Mouse (Mus musculus) limb, embryonic 11.5 days (tissue): ENCODE measurements around the gene Fuz. TPM values are rescaled to one million over a fixed set of nuclear protein-coding genes. Genes with fewer than 3 reads are reported as not detected.
"Not testable (repeated sequence)": the region's sequence is repeated elsewhere in the genome, so short reads cannot be mapped to it uniquely, and the experiment has no call there.

Experiments
- ATAC-seq: fragments of 200-750 bp; cut with Nextera tagmentation; 2 replicates; pipeline ENCODE4 v1.8.0; 2017; ENCODE audit warnings: low read depth; ENCODE audit not compliant: insufficient number of reproducible peaks, low FRiP score, low TSS enrichment
- DNase-seq: peaks from one replicate; pipeline ENCODE4 v3.0.0-alpha.2; 2015; ENCODE audit warnings: low spot score
- H3K27ac ChIP-seq: fragments of 300-500 bp; sonication (generic); replicated peaks from 2 replicates; pipeline ENCODE4 v1.5.1; 2014; ENCODE audit warnings: low read depth, mild to moderate bottlenecking, low read length
- H3K27me3 ChIP-seq: fragments of 300-500 bp; sonication (generic); 2 replicates; pipeline ENCODE4 v1.6.1; 2014; ENCODE audit warnings: mild to moderate bottlenecking, low read length, mixed read lengths; ENCODE audit not compliant: control insufficient read depth, insufficient read depth
- H3K36me3 ChIP-seq: fragments of 300-500 bp; sonication (generic); 2 replicates; pipeline ENCODE4 v1.6.1; 2014; ENCODE audit warnings: mild to moderate bottlenecking, low read length, moderate library complexity, mixed read lengths; ENCODE audit not compliant: control insufficient read depth, insufficient read depth
- H3K4me1 ChIP-seq: fragments of 300-500 bp; sonication (generic); 2 replicates; pipeline ENCODE4 v1.6.1; 2014; ENCODE audit warnings: low read length, mixed read lengths; ENCODE audit not compliant: control insufficient read depth, insufficient read depth
- H3K4me2 ChIP-seq: fragments of 300-500 bp; sonication (generic); 2 replicates; pipeline ENCODE4 v1.6.1; 2014; ENCODE audit warnings: low read depth, mild to moderate bottlenecking, moderate library complexity; ENCODE audit not compliant: severe bottlenecking
- H3K4me3 ChIP-seq: fragments of 300-500 bp; sonication (generic); 2 replicates; pipeline ENCODE4 v1.5.1; 2014; ENCODE audit warnings: low read depth, low read length
- H3K9ac ChIP-seq: fragments of 300-500 bp; sonication (generic); 2 replicates; pipeline ENCODE4 v1.6.1; 2014; ENCODE audit warnings: mild to moderate bottlenecking, low read length
- H3K9me3 ChIP-seq: fragments of 300-500 bp; sonication (generic); 2 replicates; pipeline ENCODE4 v1.6.1; 2016; ENCODE audit warnings: low read length; ENCODE audit not compliant: control insufficient read depth
- WGBS: fragments of 180-500 bp; shearing (Covaris S2); extraction: QIAGEN DNeasy Blood & Tissue Kit; methylation state at CpG from one replicate; pipeline ENCODE4 v1.1.7; 2014; 5-methylcytosine and 5-hydroxymethylcytosine counted together
- polyA plus RNA-seq: library from polyadenylated mRNA; unstranded; fragments of >200 nt; fragmentation: Nextera tagmentation; extraction: Ambion mirVana; gene quantifications from 2 replicates; pipeline ENCODE4 v1.2.1, GENCODE M21; 2014

Fuz gene
- polyA plus RNA-seq, 1 experiment from 2014 or later = 16.0 TPM

GRCm38 (mm10) chr7:44870614-44871013, 25.3 kb upstream of the Fuz start:
- Histone ChIP-seq H3K9me3 (no peaks in the 10 kb centered on the region), H3K27me3 (no peaks in the 10 kb centered on the region), H3K9ac (no peak overlapping the region), H3K4me1 (peaks cover 24% of the 10 kb centered on the region), H3K36me3 (peaks cover 2% of the 10 kb centered on the region; the same call in 1 of the 2 replicates), H3K4me2 (peak overlapping the region; percentile 85), H3K27ac (no peak overlapping the region), H3K4me3 (no peak overlapping the region)
- WGBS = 67% methylated on average over 6 of the region's 6 CpGs
- ATAC-seq = no peak
- DNase-seq = no peak

- ATAC-seq (no peak), DNase-seq (no peak)
- WGBS = 88% methylated on average over 1 of the region's 1 CpGs
- no peak overlapping the region for H3K4me3 ChIP-seq
- H3K27ac ChIP-seq = no peak overlapping the region
- H3K9ac ChIP-seq = no peak overlapping the region
- H3K9me3 ChIP-seq = no peaks in the 10 kb centered on the region
- H3K4me2 ChIP-seq = no peak overlapping the region
- H3K4me1 ChIP-seq = peaks cover 22% of the 10 kb centered on the region
- H3K36me3 ChIP-seq = peaks cover 2% of the 10 kb centered on the region; the same call in 1 of the 2 replicates
- no peaks in the 10 kb centered on the region for H3K27me3 ChIP-seq
These were observed 24.7 kb upstream of the Fuz start for GRCm38 (mm10) chr7:44871181-44871580.

- peaks cover 16% of the 10 kb centered on the region for H3K4me1 ChIP-seq
- not testable (repeated sequence) for ATAC-seq, H3K4me2 ChIP-seq, H3K4me3 ChIP-seq, DNase-seq, H3K9me3 ChIP-seq, H3K36me3 ChIP-seq, H3K9ac ChIP-seq, H3K27me3 ChIP-seq, H3K27ac ChIP-seq
- WGBS = 89% methylated on average over 2 of the region's 2 CpGs
These were observed 24.1 kb upstream of the Fuz start for GRCm38 (mm10) chr7:44871774-44872173.

GRCm38 (mm10) chr7:44877833-44878232, 18.0 kb upstream of the Fuz start:
- ATAC-seq (no peak), DNase-seq (no peak)
- peaks cover 28% of the 10 kb centered on the region for H3K36me3 ChIP-seq
- H3K4me1 ChIP-seq = no peaks in the 10 kb centered on the region
- no peaks in the 10 kb centered on the region for H3K9me3 ChIP-seq
- no peak overlapping the region for H3K4me3 ChIP-seq
- no peaks in the 10 kb centered on the region for H3K27me3 ChIP-seq
- H3K27ac ChIP-seq = no peak overlapping the region
- 88% methylated on average over 14 of the region's 14 CpGs for WGBS
- no peak overlapping the region for H3K4me2 ChIP-seq
- no peak overlapping the region for H3K9ac ChIP-seq

DNA sequence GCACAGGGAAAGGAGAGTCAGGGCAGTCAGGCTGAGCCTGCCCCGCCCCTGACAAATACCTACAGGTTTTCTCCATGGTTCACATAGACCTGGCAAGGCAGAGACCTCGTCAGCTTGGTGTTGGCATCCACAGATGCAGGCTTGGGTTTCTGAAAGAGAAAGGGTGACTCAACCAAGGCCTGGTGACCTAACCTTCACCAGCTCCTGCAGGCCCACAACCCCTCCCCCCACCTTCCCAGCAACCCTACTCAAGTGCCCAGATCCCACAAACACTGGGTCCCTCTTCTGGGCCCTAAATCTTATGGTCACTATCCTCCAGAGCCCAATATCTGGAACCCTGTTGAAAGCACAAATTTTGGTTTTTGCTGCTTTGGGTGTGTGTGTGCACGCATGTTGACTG, 12.8 kb upstream of the Fuz start:
- H3K4me1 ChIP-seq = no peaks in the 10 kb centered on the region
- peaks cover 40% of the 10 kb centered on the region for H3K36me3 ChIP-seq
- no peaks in the 10 kb centered on the region for H3K9me3 ChIP-seq
- H3K27me3 ChIP-seq = no peaks in the 10 kb centered on the region; the same call in 1 of the 2 replicates
- H3K4me3 ChIP-seq = no peak overlapping the region
- WGBS = 87% methylated on average over 3 of the region's 3 CpGs
- H3K27ac ChIP-seq = no peak overlapping the region
- DNase-seq (no peak), ATAC-seq (no peak)
- no peak overlapping the region for H3K4me2 ChIP-seq
- no peak overlapping the region for H3K9ac ChIP-seq

DNA sequence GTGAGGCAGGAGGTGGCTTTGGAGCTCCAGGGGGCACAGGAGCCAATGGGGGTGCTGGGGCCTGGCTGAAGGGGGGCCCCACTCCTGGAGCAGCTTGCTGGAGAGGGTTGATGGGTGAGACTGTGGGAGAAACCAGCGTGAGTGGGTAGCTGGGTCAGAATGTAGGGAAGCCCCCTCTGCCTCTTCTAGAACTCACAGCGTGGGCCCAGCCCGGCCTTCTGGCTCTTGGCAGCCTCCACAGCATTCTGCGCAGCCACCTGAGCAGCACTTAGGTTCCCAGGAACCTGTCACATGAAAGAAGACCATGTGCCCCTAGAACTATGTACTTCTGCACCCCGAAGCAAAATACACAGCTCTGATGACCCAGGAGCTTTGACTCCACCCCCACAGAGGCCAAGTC, 11.2 kb upstream of the Fuz start:
- over 99% methylated on average over 5 of the region's 5 CpGs for WGBS
- no peaks in the 10 kb centered on the region for H3K9me3 ChIP-seq
- H3K4me3 ChIP-seq = no peak overlapping the region
- no peak overlapping the region for H3K9ac ChIP-seq
- H3K27me3 ChIP-seq = no peaks in the 10 kb centered on the region; the same call in 1 of the 2 replicates
- peaks cover 42% of the 10 kb centered on the region for H3K36me3 ChIP-seq
- ATAC-seq = no peak
- H3K4me1 ChIP-seq = no peaks in the 10 kb centered on the region
- DNase-seq = no peak
- no peak overlapping the region; the same call in 1 of the 2 replicates for H3K4me2 ChIP-seq
- no peak overlapping the region for H3K27ac ChIP-seq

- no peak for DNase-seq
- no peak overlapping the region for H3K27ac ChIP-seq
- no peak overlapping the region for H3K4me3 ChIP-seq
- H3K36me3 ChIP-seq = peaks cover 22% of the 10 kb centered on the region
- WGBS = 89% methylated on average over 7 of the region's 7 CpGs
- no peaks in the 10 kb centered on the region for H3K9me3 ChIP-seq
- no peaks in the 10 kb centered on the region; the same call in 1 of the 2 replicates for H3K27me3 ChIP-seq
- H3K4me1 ChIP-seq = peaks cover 7% of the 10 kb centered on the region
- no peak overlapping the region for H3K4me2 ChIP-seq
- ATAC-seq = no peak
- H3K9ac ChIP-seq = no peak overlapping the region
These were observed 8.9 kb upstream of the Fuz start for GRCm38 (mm10) chr7:44886964-44887363.

- H3K9ac ChIP-seq = no peak overlapping the region
- no peaks in the 10 kb centered on the region for H3K9me3 ChIP-seq
- no peaks in the 10 kb centered on the region; the same call in 1 of the 2 replicates for H3K27me3 ChIP-seq
- ATAC-seq (no peak), DNase-seq (no peak)
- 94% methylated on average over 13 of the region's 13 CpGs for WGBS
- H3K4me3 ChIP-seq = no peak overlapping the region
- no peak overlapping the region for H3K4me2 ChIP-seq
- H3K4me1 ChIP-seq = peaks cover 10% of the 10 kb centered on the region
- peaks cover 16% of the 10 kb centered on the region for H3K36me3 ChIP-seq
- H3K27ac ChIP-seq = no peak overlapping the region
These were observed 7.4 kb upstream of the Fuz start for GRCm38 (mm10) chr7:44888256-44889105.
